ENCODE assay signal across 29 mouse cellular contexts in the genomic region with DNA sequence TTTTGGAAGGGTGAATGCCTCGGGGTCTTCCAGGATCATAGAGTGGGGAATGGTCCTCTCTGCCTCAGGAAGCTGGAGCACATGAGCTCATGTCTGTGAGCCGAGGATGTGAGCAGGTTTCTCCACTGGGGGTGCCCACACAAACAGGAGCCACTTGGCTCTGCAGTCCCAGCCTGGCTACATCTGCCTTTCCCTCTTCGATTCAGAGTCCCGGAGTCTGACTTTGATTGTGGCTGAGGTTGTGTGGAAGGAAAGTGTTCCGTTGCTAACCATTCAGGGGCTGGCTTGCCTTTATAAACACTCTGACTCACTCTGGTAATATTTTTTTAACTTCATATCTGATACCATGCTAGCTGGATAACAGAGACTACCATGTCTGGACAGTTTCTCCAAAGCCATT. TPM values are rescaled to one million over a fixed set of nuclear protein-coding genes. Genes with fewer than 3 reads are reported as not detected.
DNase-seq lines count a peak whose midpoint lies in the region; ATAC-seq and TF ChIP-seq lines count a peak whose summit lies in the region.
"Had no signal": no experiment of that assay in that cellular context is flagged by ENCODE, and none has a peak within 500 bp of the region (broad histone marks: within the 10 kb centered on the region; RNA-seq: fewer than 3 reads in every experiment).

No protein-coding gene starts in this region.

- intact Hi-C loops in heart, postnatal 25 days (cut with DNase I): no loop called here

- no peaks in the 10 kb centered on the region for H3K9me3 ChIP-seq in intestine, postnatal 0 days (ENCODE audit: control insufficient read depth)
- H3K9me3 ChIP-seq in intestine, embryonic 15.5 days: no peaks in the 10 kb centered on the region
- no peaks in the 10 kb centered on the region for H3K9me3 ChIP-seq in stomach, embryonic 16.5 days (replicated peaks; ENCODE audit: control insufficient read depth, low read length)
- no peaks in the 10 kb centered on the region for H3K9me3 ChIP-seq in forebrain, embryonic 13.5 days (replicated peaks)
- H3K9me3 ChIP-seq: embryonic facial prominence, embryonic 12.5 days; hindbrain, embryonic 12.5 days; limb, embryonic 10.5 days; midbrain, embryonic 12.5 days; neural tube, embryonic 12.5 days had no signal

- WGBS in intestine, postnatal 0 days: 59% methylated on average over 5 of the region's 5 CpGs
- 69% methylated on average over 5 of the region's 5 CpGs for WGBS in intestine, embryonic 15.5 days
- 49% methylated on average over 5 of the region's 5 CpGs for WGBS in stomach, embryonic 16.5 days
- 87% methylated on average over 5 of the region's 5 CpGs for WGBS in forebrain, embryonic 13.5 days

- peak; percentile 93 for DNase-seq in heart, adult 11 months
- no peak for DNase-seq in heart, postnatal 25 days (ENCODE audit: low spot score)
- peak; percentile 48 for DNase-seq in NIH3T3 (ENCODE audit: low read depth)
- DNase-seq: adrenal gland, adult 2 months; B cell, adult 2 months; cerebellum, adult 8-10 months; kidney, adult 9 months; kidney, postnatal 36 days; thymus, adult 18-20 months; thymus, postnatal 4 days had no signal

- H3K4me3 ChIP-seq in intestine, postnatal 0 days (ENCODE audit: low read depth, low read length): no peak overlapping the region
- H3K4me3 ChIP-seq in intestine, embryonic 15.5 days (replicated peaks): no peak overlapping the region
- no peak overlapping the region for H3K4me3 ChIP-seq in stomach, embryonic 16.5 days (replicated peaks; ENCODE audit: low read length)
- no peak overlapping the region for H3K4me3 ChIP-seq in forebrain, embryonic 13.5 days
- H3K4me3 ChIP-seq: embryonic facial prominence, embryonic 12.5 days; erythroblast, embryonic 14.5 days; hindbrain, embryonic 12.5 days; limb, embryonic 10.5 days; midbrain, embryonic 12.5 days; neural tube, embryonic 12.5 days had no signal

- H3K9ac ChIP-seq in intestine, postnatal 0 days (ENCODE audit: low read depth, low read length): no peak overlapping the region
- H3K9ac ChIP-seq in intestine, embryonic 15.5 days: no peak overlapping the region
- H3K9ac ChIP-seq in stomach, embryonic 16.5 days (ENCODE audit: low read length): no peak overlapping the region
- H3K9ac ChIP-seq in forebrain, embryonic 13.5 days: no peak overlapping the region
- H3K9ac ChIP-seq: embryonic facial prominence, embryonic 12.5 days; hindbrain, embryonic 12.5 days; midbrain, embryonic 12.5 days; neural tube, embryonic 12.5 days had no signal

- no peak for ATAC-seq in intestine, postnatal 0 days
- ATAC-seq in intestine, embryonic 15.5 days: no peak
- ATAC-seq in stomach, embryonic 16.5 days (ENCODE audit: insufficient read depth, low FRiP score): peak; percentile 33; the same call in 1 of the 2 replicates
- ATAC-seq in forebrain, embryonic 13.5 days: no peak
- ATAC-seq: forebrain, embryonic 16.5 days had no signal

- H3K4me2 ChIP-seq in intestine, postnatal 0 days (replicated peaks; ENCODE audit: low read depth): no peak overlapping the region
- H3K4me2 ChIP-seq in intestine, embryonic 15.5 days (replicated peaks): no peak overlapping the region
- H3K4me2 ChIP-seq in stomach, embryonic 16.5 days (ENCODE audit: low read depth, low read length): no peak overlapping the region
- H3K4me2 ChIP-seq in forebrain, embryonic 13.5 days: no peak overlapping the region
- H3K4me2 ChIP-seq: embryonic facial prominence, embryonic 12.5 days; hindbrain, embryonic 12.5 days; midbrain, embryonic 12.5 days; neural tube, embryonic 12.5 days had no signal

- H3K27ac ChIP-seq in intestine, postnatal 0 days (ENCODE audit: low read depth, low read length): no peak overlapping the region
- H3K27ac ChIP-seq in intestine, embryonic 15.5 days: no peak overlapping the region
- no peak overlapping the region; the same call in 1 of the 2 replicates for H3K27ac ChIP-seq in stomach, embryonic 16.5 days (ENCODE audit: low read length)
- H3K27ac ChIP-seq in forebrain, embryonic 13.5 days: no peak overlapping the region
- H3K27ac ChIP-seq: embryonic facial prominence, embryonic 12.5 days; hindbrain, embryonic 12.5 days; limb, embryonic 10.5 days; midbrain, embryonic 12.5 days; neural tube, embryonic 12.5 days had no signal

- no peaks in the 10 kb centered on the region for H3K27me3 ChIP-seq in intestine, postnatal 0 days (replicated peaks; ENCODE audit: control insufficient read depth, insufficient read depth, low read length)
- H3K27me3 ChIP-seq in intestine, embryonic 15.5 days (replicated peaks): no peaks in the 10 kb centered on the region
- H3K27me3 ChIP-seq in stomach, embryonic 16.5 days (ENCODE audit: control insufficient read depth, insufficient read depth, low read length): no peaks in the 10 kb centered on the region
- H3K27me3 ChIP-seq in forebrain, embryonic 13.5 days: no peaks in the 10 kb centered on the region
- H3K27me3 ChIP-seq: embryonic facial prominence, embryonic 12.5 days; hindbrain, embryonic 12.5 days; midbrain, embryonic 12.5 days; neural tube, embryonic 12.5 days had no signal

- peaks cover 4% of the 10 kb centered on the region; the same call in 1 of the 2 replicates for H3K4me1 ChIP-seq in intestine, postnatal 0 days (replicated peaks; ENCODE audit: control insufficient read depth, insufficient read depth, low read length)
- peaks cover 12% of the 10 kb centered on the region for H3K4me1 ChIP-seq in intestine, embryonic 15.5 days (replicated peaks)
- no peaks in the 10 kb centered on the region for H3K4me1 ChIP-seq in stomach, embryonic 16.5 days (ENCODE audit: control insufficient read depth, insufficient read depth, low read length)
- H3K4me1 ChIP-seq in forebrain, embryonic 13.5 days: peaks cover 8% of the 10 kb centered on the region
- H3K4me1 ChIP-seq: limb, embryonic 10.5 days had no signal

- 0 out of 2 replicates have a peak, but pooled peaks have one; percentile 12 for TF ChIP-seq CTCF in intestine, postnatal 0 days (IDR thresholded peaks at IDR 0.05; ENCODE audit: low read depth)

- 0 out of 2 replicates have a peak, but pooled peaks cover 13% of the 10 kb centered on the region for H3K36me3 ChIP-seq in intestine, postnatal 0 days (ENCODE audit: control insufficient read depth, insufficient read depth)
- no peaks in the 10 kb centered on the region for H3K36me3 ChIP-seq in intestine, embryonic 15.5 days
- peaks cover 3% of the 10 kb centered on the region; the same call in 1 of the 2 replicates for H3K36me3 ChIP-seq in stomach, embryonic 16.5 days (ENCODE audit: control insufficient read depth, insufficient read depth, low read length)
- H3K36me3 ChIP-seq in forebrain, embryonic 13.5 days (ENCODE audit: poor library complexity, severe bottlenecking): peaks cover 4% of the 10 kb centered on the region; the same call in 1 of the 2 replicates
- H3K36me3 ChIP-seq: embryonic facial prominence, embryonic 12.5 days; hindbrain, embryonic 12.5 days had no signal

RNA-seq across cellular contexts. Expression of a gene that starts 18.1 kb away (rescaled TPM):
- 10 to 100 TPM; 12.7 to 15.0 TPM for total RNA-seq in heart, postnatal 25 days (2021)
- polyA plus RNA-seq in intestine, postnatal 0 days (2015; fragmentation: Nextera tagmentation; extraction: Ambion mirVana): 12.0 and 12.6 TPM in 2 replicates
- 15.2 and 15.4 TPM in 2 replicates for polyA plus RNA-seq in intestine, embryonic 15.5 days (2015; fragmentation: Nextera tagmentation; extraction: Ambion mirVana)
- polyA plus RNA-seq in stomach, embryonic 16.5 days (2015; fragmentation: Nextera tagmentation; extraction: Ambion mirVana): 26.3 and 29.5 TPM in 2 replicates
- polyA plus RNA-seq in forebrain, embryonic 13.5 days (2015; fragmentation: Nextera tagmentation; extraction: Ambion mirVana): 5.6 and 5.8 TPM in 2 replicates
- polyA plus RNA-seq: erythroblast, embryonic 14.5 days had no signal

RNA-seq across cellular contexts. Expression of a gene that starts 30.1 kb away (rescaled TPM):
- not detected for total RNA-seq in heart, postnatal 25 days (2021)
- polyA plus RNA-seq in intestine, postnatal 0 days (2015; fragmentation: Nextera tagmentation; extraction: Ambion mirVana): 0.08 and 0.16 TPM in 2 replicates
- polyA plus RNA-seq in intestine, embryonic 15.5 days (2015; fragmentation: Nextera tagmentation; extraction: Ambion mirVana): 0.11 and 0.27 TPM in 2 replicates
- polyA plus RNA-seq in stomach, embryonic 16.5 days (2015; fragmentation: Nextera tagmentation; extraction: Ambion mirVana): 0.09 and 0.16 TPM in 2 replicates
- 0.08 and 0.12 TPM in 2 replicates for polyA plus RNA-seq in forebrain, embryonic 13.5 days (2015; fragmentation: Nextera tagmentation; extraction: Ambion mirVana)
- total RNA-seq: adrenal gland, adult 2 months; gastrocnemius, adult 18-20 months; granulocyte monocyte progenitor cell, adult 5-6 weeks; layer of hippocampus, postnatal 10 days; left cerebral cortex, adult 8-10 months; liver, adult 2 months; megakaryocyte progenitor cell, adult 5-6 weeks; monocyte, adult 5-6 weeks had no signal
- polyA plus RNA-seq: adrenal gland, adult 2 months; erythroblast, embryonic 14.5 days; liver, adult 2 months; midbrain, embryonic 12.5 days; small intestine, adult 2 months had no signal
